Mouse (Mus musculus) adrenal gland, postnatal 4 days (tissue): ENCODE results near the gene Actb. TPM values are rescaled to one million over a fixed set of nuclear protein-coding genes. Genes with fewer than 3 reads are reported as not detected.
"Not testable (repeated sequence)": the region's sequence is repeated elsewhere in the genome, so short reads cannot be mapped to it uniquely, and the experiment has no call there.

ENCODE experiments used
- DNase-seq, 2 experiments: peaks; one replicate each; pipeline ENCODE4 v3.0.0; 2021 to 2022; ENCODE audit warnings: low spot score in 2 of 2, mixed read lengths in 2 of 2
- total RNA-seq, 2 experiments: library from RNA; stranded (reverse); gene quantifications; 2 replicates each; pipeline ENCODE4 v1.2.3; 2021

The Actb gene
- total RNA-seq, 2 experiments from 2014 or later: 3,089 to 3,273 TPM

GRCm38 (mm10) chr5:142902506-142903314 is 3.8 kb downstream of the Actb start:
- DNase-seq: no peak

DNA sequence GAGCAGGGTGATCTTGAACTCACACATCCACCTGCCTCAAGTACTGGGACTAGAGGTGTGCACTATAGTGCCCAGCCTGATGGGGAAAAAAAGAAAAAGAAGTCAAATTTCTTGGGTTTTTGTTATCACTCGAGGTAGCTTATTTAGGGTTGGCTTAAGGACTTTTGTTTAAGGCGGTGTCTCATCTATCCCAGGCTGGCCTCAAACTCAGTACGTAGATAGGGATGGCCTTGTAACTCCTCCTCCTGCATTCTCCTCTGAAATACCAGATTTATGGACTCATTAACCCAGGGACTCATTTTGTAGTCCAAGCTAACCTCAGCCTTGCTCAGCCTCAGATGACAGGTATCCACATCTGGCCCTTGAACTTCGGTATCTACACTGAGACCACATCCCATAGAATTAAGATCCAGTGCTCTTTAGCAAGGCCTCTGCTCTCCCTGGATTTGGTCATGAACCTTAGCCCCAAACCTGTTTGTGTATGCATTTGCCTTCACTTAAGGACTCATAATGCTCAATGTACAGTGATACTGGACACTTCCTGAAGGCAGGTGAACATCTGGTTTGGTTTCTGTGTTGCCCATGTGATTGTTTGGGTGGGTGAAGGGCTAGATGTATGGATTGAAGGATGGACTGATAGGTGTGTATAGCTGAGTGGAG is 4.6 kb downstream of the Actb start:
- no peak for DNase-seq

- no peak for DNase-seq
Observed at GRCm38 (mm10) chr5:142901355-142901802, 5.2 kb downstream of the Actb start.

DNA sequence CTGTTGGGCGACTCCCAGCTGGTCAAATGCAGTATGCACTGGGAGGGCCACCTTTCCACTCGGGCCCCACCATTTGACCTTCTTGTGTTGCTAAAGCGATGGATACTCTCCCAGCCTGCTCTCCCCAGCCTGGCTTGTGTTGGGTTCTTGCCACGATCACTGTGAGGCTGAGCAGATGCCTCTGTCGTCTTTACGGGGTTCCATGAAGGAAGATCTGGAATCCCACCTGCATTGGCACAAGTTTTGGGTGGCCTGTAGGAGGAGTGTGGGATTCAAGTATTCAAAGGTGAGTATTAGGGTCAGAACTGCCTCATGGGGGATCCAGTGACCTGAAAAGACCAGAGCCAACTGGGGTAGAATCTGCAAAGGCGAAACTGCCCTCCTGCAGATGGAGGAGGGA is 5.9 kb downstream of the Actb start:
- DNase-seq: no peak

GRCm38 (mm10) chr5:142899932-142900533 is 6.5 kb downstream of the Actb start:
- DNase-seq: no peak

DNA sequence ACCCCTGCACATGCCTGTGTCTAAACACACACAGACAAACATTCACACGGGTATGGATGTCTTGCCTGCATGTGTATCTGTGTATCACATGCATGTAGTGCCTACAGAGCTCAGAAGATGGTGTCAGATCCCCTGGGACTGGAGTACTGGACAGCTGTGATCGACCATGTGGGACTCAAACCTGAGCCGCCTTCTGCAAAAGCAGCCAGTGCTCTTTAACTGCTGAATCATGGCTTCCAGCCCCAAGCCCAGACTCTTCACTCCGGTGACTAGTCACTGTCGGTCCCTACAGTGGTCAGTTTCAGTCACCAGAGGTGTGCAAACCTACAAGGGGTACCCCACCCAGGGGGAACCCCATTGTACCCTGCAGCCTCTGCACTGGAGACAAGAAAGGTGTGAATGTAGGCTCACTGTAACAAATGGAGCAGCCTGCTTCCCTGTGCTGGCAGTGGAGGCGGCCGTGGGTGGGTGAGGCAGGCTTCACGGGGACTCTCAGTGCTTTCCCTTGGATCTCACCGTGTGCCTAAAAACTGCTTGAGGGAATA is 7.4 kb downstream of the Actb start:
- DNase-seq: no peak

DNA sequence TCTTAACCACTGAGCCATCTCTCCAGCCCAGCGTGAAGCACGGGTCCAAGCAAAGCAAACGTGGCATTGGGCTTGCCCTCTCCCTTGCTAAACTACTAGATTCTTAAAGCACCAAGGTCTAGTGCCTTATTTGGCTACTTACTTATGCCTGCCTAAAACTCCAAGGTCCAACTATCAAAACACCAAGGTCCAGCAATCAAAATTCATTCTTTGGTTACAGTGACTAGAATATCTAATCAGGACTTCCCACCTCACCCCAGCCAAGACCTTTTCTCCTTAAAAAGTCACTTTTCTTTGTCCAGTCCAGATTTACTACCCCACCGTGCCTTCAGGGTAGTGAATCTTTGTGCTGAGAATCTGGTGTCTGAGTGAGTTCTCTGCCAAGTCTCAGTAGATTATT is 8.2 kb downstream of the Actb start:
- DNase-seq: no peak

DNA sequence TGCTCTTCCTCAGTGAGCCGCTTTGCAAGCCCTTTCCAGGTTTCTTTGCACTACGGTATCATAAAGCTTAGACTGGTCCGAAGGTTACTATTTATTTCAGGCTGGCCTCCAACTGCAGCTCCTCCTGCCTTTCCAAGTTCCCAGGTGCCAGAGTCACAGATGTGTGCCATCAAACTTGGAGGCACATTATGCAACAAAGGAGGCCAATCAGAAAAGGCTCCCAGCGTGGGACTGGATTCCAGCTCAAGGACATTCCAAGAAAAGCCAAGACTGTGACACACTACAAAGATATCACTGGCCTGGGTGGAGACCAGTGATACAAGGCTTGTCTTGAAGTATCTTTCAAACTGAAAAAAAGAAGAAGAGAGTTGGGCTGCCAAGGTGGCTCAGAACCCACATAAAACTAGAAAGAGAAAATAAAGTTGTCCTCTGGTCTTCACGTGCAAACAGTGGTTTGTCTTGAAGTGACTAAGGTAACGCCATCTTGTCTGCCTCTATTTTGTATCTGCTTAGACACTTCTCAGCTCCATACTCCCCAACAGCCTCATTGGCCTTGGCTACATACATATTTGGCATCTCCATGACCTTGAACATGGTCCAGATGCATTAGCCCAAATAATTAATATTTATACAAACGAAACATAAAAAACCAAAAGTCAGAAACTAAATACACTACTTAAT is 8.8 kb downstream of the Actb start:
- DNase-seq: no peak

- no peak for DNase-seq
Observed at GRCm38 (mm10) chr5:142896713-142897112, 9.8 kb downstream of the Actb start.

GRCm38 (mm10) chr5:142896192-142896591 is 10.4 kb downstream of the Actb start:
- no peak for DNase-seq

DNA sequence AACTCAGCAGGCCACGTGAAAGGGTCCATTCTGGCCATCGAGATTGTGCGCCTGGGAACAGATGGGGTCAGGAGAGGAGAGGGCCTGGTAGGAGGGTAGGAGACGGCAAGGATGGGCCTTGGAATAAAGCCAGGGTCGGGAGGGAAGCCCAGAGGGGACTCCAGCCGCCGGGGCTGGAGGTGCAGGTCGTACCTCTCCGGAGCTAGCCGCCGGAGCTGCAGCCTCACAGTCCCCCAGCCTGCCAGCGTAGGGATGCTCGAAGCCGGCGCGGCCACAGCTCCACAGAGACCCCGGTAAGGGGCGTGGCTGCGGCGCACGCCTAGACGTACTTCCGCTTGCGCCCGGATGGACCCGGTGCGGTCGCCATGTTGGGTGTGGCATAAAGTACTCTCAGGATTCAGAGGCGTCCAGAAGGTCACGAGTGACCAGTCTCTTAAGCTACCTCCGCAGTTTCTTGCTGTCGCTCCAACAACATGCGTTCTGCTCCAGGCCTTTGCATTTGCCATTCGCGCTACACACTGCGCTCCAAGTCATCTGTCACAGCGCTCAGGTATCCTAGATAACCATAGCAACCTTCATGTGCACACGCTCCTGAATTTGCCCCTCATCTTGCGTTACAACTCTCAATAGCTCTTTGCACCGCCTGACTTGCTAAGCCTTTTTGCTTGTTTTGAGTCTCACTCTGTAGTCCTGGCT is 11.5 kb downstream of the Actb start, which contains the start of gene Fbxl18:
Gene Fbxl18 (minus strand): TSS at position 504 of the 696 bp plus-strand sequence.
- DNase-seq: peak; percentile 81 to 85

- DNase-seq: no peak
Observed at GRCm38 (mm10) chr5:142891396-142891795, 15.2 kb downstream of the Actb start.

GRCm38 (mm10) chr5:142887533-142887932 is 19.0 kb downstream of the Actb start:
- DNase-seq: not testable (repeated sequence)

DNA sequence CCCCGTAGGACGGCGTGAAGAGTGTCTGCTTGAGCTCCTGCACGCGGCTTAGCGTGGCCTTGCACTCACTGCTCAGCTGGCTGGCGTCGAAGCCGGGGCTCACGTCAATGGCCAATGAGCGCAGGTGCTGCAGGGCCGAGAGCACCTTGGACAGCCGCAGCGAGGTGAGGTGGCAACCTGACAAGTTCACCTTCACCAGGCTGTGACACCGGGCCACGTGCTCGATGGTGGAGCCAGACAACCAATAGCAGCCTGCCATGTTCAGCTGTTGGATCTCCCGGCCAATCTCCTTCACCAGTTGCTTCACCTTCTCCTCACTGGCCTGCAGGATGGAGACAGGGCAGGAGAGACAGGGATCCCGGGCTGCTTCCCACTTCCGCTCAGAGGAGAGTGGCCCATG is 19.8 kb downstream of the Actb start:
- no peak for DNase-seq

DNA sequence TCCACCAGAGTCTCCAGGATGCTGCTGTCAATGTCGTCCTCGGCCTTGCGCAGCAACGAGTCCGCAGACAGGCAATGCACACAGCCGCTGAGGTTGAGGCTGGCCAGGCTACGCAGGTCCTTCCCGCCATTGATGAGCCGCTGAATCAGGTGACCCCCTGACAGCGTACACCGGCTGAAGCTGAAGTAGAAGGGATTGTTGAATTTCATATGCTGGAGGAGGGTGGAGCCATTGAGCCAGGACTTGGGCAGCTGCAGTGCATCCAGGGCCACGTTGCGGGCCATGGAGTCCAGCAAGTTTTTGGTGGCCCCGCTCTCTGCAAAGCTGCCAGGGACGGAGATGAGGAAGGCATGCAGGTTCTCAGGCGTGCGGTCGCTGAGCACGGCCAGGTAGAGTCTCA is 20.4 kb downstream of the Actb start:
- no peak for DNase-seq

- DNase-seq: no peak
Observed at GRCm38 (mm10) chr5:142882471-142882870, 24.1 kb downstream of the Actb start.

GRCm38 (mm10) chr5:142881936-142882335 is 24.6 kb downstream of the Actb start:
- DNase-seq: no peak

- no peak for DNase-seq
Observed at GRCm38 (mm10) chr5:142880806-142881516, 25.6 kb downstream of the Actb start.

GRCm38 (mm10) chr5:142880246-142880645 is 26.3 kb downstream of the Actb start:
- no peak for DNase-seq
